Mouse (Mus musculus) mature B cell (primary cell): ENCODE results near the gene March6.

Experiments used
- in situ Hi-C: fragments of 300-500 bp; cut with MboI; formaldehyde crosslinking; loops from 2 replicates; pipeline ENCODE4 v1.14.3; 2019

March6 gene

DNA sequence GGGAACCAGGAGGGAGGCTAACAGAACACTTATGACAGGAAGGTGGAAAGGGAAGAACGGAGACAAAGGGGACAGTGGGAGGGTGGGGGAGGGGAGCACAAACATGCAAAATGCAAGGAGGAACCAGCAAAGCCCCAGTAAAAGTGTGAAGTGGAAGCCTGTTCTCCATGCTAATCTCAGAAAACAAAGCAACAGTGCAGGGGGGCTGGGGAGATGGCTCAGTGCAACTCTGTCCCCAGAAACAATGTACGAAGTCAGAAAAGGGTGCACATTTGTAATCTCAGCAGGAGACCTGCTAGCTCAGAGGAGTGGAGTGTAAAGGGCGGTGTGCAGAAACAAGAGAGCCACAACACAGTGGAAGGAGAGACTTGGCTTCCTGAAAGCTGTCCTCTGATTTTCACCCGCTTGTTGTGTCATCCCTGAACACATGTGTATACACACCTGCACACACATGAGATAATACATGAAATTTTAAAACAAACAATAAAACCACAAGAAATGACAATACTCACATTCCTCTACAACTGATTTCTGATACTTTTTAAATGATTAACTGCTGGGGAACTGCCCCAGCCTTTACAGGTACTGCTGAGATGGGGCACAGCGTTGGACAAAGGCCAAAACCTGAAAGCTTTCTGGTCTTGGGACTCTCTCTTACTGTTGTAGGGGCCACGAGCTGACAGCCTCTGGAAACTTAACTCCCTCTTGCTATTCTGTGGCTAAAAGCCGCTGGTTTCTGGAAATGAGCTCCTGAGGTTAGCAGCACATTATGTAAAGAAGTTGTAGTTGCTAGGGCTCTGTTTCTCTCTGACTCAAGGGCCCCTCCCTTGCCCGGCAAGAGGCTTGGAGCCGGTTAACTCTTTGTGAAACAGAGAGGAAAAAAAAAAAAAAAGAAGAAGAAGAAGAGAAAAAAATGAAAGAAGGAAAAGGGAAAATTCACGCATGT is 11.4 kb upstream of the March6 start:
- in situ Hi-C loops, result no loop called here

DNA sequence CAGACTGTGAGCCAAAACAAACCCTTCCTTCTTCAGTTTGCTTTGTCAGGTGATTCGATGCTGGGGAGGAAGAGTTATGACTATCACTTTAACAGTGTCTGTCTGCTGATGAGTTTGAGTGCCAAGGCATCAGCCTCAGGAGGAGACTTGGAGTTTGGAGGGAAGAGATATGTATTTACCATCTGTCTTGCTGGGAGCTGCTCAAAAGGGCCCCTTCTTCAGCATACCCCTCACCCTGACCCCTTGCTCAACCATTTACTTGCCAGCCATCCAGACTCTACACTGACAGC is 9.6 kb upstream of the March6 start:
- in situ Hi-C loops, result no loop called here

DNA sequence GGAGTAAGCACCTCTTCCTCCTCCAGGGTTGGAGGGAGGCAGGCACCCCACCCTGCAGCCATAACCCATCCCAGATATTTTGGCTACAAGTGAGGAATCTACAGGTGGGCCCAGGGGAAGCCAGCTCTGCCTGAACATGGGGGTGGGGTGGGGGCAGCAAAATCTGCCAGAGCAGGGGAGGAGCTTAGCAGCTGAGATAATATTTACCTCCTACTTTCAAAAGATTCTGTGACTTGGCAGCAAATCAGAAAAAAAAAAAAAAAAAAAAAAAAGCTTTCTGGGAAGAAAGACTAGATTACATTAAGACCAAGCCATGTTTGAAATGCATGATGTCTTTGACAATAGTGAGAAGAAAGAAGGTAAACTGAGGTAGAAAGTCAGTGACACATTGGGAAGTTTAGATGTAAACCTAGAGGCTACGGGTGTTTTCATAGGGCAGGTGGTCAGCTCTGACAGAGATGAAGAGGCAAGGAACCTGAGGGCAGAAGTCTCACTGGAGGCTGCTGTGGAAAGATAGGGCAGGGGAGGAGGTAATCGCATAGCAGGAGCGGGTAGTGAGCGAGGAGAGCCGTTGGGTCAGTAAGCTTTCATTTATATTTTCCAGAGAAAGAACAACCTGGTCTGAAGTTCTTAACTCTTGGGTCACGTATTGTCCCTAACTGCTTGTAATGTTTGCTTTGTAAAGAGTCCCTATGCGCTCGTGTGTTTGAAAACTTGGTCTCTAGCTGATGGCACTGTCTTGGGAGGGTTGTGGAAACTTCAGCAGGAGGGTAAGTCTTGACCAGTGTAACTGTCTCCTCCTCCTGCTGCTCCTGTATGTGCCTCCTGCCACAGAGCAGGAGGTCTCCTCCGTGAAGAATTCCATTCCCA is 9.0 kb upstream of the March6 start:
- in situ Hi-C loops, result no loop called here

DNA sequence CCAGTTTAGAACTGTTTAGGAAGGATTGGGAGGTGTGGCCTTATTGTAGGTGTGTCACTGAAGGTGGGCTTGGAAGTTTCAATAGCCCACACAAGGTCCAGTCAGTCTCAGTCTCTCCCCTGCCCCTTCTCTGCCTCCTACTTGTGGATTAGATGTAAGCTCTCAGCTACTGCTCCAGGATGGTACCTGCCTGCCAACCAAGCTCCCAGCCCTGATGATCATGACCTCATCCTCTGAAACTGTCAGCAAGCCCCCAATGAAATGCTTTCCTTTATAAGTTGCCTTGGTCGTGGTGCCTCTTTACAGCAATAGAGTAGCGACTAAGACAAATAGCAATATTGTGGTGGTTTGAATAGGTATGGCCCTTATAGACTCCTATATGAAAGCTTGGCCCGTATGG is 7.5 kb upstream of the March6 start:
- in situ Hi-C loops, result no loop called here

DNA sequence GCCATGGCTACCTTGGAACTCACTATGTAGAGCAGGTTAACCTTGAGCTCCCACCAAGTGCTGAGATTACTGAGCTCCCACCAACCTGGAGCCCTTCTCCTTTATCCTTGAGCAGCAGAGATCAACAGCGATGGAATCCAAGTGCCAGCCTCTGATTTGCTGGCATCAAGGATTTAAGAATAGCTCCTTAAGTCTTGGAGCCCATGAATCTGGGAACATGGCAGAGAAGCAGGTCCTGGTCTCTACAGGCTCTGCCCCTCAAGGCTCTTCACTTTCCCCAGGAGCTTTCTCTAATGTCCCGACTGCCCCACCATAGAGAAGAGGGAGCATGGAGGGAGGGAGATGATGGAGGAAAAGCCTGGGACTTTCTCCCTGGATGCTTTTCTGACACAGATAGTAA is 6.9 kb upstream of the March6 start:
- in situ Hi-C loops, result no loop called here

DNA sequence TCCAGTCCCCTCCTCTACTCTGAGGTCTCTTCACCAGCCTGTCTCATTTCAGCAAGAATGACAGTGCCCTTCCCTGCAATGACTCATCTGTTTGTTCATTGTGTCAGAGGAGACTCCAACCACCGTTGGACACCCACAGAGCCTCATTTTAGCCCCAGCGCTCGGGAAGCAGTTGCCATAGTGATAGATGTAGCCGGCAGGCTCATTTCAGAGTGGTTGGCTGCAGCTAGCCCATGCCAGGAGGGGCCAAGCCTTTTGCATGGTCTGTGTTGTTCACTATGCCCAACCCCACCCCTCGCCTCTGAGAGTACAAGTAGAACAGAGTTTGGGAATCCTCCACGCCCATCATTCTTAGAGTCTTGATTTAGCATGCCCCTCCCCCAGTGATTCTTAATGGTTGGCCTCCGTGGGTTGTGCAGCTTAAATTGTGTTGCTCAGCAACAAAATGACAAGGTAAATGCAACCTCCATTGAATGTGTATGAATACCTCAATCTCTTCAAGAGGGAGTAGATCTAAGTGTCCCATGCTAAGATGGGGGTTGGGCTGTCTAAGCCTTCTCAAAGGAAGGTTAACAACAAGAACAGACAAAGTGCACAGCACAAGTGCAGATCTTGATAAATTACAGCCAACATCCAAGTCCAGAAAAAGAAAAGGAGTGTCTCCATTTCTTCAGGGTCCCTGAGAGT is 5.3 kb upstream of the March6 start:
- in situ Hi-C loops, result no loop called here

DNA sequence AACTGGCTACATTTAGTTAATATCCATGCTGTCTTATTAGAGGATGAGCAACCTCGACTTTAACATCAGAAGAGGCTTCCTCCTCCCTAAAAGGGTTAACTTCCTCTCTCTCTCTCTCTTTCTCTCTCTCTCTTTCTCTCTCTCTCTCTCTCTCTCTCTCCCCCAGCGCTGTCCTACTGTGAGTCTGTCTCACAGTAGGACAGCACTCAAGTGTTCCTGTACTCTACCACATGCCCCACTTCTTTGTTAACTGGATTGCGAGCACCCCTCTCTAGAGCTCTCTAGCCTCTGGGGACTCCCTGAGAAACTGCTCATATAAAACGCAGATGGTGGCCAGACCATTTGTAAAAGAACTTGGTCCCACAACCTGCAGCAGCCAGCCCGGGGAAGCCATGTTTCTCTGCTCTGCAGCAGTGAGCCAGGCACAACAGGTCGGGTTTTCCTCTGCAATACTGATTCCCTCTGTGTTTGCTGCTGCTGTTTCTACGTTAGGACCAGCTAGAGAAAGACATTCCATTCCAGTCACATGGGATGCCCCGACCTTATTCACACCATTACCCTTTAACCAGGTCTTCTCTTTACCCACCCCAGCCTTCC is 4.5 kb upstream of the March6 start:
- in situ Hi-C loops, result no loop called here

DNA sequence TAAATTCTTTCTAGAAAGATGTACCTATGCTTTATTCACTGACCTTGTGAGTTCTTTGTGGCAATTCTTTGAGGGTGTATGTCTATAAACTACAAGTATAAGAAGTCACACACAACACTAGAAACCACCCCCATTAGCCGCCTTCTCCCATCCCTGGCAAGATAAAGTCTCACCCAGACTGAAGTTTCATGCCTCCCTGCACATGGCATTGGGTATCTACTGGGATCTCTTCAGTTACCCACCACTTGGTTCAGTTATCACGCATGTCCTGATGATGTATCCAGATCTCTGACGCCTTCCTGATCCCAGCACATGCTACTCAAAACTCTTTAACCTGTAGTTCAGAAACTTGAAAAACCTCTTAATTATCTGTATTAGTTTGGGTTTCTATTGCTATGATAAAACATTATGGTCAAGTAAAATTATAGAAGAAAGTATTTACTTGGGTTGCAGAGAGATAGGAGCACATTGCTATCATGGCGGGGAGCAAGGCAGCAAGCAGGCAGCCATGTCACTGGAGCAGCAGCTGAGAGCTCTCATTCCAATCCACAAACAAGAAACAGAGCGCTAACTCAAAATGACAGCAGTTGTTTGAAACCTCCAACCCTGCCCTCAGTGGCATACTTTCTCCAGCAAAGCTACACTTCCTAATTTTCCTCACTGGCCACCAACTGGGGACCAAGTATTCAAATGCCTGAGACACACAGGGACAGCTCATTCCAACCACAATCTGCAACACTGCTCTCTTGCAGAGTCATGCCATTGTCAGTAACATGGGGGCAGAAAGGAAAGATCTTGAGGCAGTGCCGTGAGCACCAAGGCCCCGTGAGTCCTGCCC is 3.8 kb upstream of the March6 start:
- in situ Hi-C loops, result no loop called here

DNA sequence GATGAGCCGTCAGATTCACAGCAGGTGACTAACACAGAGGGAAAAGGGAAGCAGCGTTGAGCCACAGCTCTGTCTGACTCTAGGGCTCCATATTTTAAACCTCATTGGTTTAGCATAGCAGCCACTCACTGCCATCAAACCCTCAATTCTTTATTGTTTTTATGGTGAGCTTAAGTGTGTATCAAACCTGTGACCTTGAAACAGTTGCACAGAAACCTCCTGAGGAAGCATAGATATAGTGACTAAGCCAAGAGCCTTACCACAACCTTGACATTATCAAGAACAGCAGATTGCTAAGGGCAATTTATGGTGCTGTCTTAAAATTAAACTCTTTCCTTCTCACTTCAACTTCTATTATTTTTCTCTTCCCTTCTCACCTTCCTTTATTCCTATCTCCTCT is 2.7 kb upstream of the March6 start:
- in situ Hi-C loops, result no loop called here

DNA sequence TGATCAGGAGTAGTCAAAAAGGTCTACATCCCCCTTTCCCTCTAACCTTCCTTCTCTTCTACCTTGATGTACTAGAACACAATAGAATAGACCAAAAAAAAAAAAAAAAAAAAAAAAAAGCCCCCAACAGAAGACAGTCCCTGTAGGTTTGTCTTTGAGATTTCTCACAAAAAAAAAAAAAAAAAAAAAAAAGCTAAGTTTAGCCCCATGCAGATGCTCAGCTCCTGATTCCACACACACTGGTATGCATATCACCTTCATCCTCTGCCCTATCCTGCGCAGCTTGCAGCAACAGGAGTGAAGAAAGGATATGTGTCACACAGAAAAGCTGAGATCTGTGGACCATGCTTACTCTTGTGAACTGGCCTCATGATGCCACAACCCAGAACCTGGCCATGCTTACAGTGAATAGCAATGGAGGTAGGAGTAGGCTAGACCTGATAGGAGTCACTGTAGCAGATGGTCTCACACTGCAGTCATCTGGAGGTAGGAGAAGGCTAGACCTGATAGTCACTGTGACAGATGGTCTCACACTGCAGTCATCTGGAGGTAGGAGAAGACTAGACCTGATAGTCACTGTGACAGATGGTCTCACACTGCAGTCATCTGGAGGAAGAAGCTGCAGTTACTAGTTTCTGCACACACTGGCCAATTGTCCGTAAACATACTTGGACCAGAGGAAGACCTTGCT is 1.6 kb upstream of the March6 start:
- in situ Hi-C loops, result no loop called here

DNA sequence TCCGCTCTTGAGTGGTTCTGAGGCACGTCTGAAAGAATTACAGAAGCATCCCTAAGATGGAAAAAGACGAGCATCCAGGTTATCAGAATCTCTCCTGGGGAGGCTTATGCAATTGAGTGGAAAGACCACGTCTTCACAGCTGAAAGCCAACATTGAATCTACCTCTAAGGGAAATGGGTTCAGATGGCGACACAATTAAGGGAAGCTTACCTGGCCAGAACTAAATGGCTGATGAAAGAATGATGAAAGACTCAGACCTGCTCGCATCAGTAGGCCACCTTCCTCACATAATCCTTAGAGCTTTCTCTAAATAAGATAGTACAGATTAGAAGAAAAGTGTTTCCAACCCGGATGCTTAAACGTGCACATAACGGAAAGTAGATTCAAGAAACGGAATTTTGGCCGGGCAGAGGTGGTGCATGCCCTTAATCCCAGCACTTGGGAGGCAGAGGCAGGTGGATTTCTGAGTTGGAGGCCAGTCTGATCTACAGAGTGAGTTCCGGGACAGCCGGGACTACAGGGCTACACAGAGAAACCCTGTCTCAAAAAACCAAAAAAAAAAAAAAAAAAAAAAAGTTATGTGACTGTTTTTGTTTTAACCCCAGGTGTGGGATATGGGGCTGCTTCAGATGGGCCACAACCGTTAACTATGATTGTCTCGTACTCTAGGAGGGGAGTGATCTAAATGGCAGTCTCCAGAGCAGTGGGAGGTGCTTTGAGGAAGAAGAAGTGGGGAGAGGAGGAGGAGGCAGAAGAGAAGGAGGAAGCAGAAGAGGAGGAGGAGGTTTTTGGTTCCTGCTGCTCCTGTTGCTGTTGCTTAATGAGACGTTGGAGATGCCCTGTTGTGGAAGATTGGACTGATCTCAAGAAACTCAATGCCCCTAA is 835 bp upstream of the March6 start:
- in situ Hi-C loops, result no loop called here

DNA sequence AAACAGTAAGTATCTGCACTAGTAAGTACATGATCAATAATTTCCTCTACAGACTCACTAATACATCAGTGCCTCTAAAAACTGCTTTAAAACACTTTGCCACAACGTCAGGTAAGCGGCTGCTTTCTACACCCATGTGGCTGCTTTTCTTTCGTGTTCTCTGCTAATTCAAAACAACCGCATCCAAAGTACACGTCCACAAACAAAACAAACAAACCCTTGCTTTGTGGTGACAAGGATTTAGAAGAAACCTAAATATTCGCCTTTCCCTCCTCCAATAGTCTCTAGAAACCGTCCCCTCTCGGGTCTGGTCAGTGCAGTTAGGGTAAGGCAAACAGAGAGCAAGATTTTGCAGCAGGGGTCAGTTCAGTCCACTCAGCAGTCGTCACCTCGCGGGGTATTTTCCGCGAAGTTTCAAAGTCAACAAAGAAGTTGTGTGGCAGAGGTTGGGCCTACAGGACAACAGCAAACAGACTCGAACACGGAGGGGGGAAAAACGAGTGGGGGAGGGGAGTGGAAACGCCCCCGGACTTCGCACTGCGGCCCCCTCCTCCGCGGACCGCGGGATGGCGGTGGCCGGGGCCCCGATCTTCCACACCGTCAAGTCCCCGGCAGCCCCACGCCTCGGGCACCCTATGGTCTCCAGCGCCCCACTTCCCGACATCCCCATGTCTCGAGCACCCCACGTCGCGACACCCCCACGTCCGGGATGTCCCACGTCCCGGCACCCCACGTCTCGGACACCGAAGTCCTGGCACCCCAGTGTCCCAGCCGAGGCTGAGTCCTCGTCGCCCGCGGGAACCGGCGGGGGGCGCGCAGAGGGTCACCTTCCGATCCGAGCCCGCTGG is 818 bp downstream of the March6 start:
- in situ Hi-C loops, result no loop called here

DNA sequence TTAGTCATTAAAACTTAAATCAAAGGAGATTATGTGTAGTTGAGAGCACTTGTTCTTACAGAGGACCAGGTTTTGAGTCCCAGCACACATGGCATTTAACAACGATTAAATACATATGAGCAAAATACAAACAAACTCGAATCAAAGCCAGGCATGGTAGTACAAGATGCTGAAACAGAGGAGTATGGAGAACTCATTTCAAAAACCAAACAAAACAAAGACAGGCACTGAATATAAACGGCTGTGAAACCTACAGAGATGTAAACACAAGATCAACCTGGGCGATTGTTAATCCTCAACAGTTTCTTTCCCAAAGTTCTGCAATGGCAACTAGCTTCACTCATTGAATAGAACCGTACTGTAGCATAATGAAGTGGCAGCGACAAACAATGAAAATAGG is 1.8 kb downstream of the March6 start:
- in situ Hi-C loops, result no loop called here

DNA sequence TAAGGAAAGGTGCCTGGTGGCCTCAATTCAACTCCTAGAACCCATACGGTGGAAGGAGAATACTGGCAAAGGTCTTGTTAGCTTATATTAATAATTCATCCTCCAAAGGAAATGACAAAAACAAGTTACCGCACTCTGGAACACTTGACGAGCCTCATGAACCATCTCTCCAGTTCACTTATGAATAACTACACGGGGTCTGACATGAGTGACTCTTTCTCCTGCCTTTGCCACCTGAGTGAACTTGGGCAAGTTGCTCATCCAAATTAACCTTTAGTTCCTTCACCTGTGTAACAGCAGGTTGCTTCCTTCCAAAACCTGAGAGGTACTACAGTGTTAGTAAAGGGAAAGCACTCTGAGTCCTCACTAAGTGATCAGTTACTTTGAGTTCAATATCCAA is 2.4 kb downstream of the March6 start:
- in situ Hi-C loops, result no loop called here

DNA sequence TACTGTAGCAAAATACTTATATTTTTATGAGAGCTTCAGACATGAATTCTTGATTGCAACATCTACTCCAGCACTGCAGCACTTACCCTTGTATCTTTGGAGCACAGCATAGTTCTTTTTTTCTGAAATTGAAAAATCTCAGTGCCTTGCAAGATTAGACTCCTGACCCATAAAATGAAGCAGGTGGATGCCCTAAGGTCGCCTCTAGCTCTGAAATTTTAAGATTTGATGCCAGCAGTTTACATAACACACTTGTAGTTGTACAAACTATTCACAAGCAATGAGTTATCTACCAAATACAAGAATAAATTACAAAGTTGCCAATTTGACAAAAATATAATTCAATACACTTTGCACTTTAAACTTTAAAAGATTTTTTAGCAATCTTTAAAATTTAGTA is 4.4 kb downstream of the March6 start:
- in situ Hi-C loops, result no loop called here

DNA sequence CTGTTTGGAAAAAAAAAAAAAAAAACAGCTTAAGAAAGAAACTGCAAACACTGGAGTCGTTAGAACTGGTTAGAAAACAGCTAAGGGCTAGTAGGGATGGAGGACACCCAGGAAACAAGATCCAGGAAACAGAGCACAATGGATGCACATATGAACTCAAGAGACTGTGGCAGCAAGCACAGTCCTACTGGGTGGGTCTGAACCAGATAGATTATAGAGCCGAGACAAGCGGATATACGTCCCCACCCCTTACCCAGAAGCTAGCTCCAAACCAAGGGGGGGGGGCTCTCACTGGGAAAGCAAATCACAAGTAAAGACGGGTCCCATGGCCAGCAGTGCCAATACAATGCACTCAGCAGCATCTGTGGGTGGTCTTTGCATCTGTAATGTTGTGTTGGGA is 11.9 kb downstream of the March6 start:
- in situ Hi-C loops, result no loop called here

DNA sequence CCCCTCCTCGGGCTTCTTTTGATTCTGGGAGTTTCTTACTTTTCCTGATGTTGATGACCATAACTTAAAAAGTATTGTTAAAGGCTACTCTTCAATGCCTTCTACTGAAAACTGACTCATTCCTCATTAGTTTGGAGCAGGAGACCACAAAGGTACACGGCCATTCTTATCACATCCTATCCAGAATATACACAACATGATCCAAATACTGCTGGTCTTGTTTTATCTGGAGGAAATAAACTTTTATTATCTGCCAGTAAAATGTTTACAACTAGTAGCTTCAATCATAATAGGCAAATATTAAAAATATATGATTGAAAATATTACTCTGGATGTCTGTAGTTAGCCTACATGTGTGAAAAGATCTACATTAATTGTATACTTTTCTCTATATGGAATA is 12.5 kb downstream of the March6 start:
- in situ Hi-C loops, result no loop called here

DNA sequence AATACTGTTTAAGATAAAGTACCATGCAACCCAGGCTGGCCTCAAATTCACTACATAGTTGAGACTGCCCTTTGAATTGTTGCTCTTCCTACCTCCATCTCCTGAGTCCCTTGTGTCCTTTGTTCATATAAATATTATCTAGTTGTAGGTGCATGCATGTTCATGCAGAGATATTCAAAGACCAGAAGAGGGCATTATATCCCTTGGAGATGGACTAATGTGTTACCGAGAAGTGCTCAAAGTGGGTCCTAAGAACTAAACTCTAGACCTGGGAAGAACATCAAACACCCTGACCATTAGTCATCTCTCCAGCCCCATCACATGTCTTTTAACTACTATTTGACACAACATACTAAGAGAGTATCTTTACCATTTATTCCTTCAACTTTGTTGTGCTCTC is 13.7 kb downstream of the March6 start:
- in situ Hi-C loops, result no loop called here

DNA sequence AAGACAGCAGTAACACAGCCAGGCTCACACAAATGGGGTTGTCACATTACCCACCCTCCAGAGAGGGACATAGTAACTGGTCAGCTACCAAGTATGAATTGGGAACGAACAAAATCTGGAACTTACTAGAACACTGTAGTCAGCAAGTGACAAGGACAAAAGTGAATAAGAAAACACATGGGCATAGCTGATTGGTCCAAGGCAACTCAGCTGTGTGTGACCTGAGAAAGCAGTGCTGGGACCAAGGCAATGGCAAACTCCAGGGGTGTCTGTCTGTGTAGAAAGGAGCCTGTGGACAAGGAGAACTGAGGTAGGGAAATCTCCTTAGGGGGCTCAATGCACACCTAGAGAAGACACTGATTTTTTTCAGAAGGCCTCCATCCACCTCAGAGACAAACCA is 19.1 kb downstream of the March6 start:
- in situ Hi-C loops, result no loop called here
